Mouse (Mus musculus) layer of hippocampus, adult 18-20 months (tissue): Measurements from ENCODE around the gene Ep400. TPM values are rescaled to one million over a fixed set of nuclear protein-coding genes. Genes with fewer than 3 reads are reported as not detected.
A peak's percentile ranks its signal among the peaks of the same experiment; 100 is the strongest.

Experiments used
- DNase-seq, 2 experiments: peaks; one replicate each; pipeline ENCODE4 v3.0.0; 2022; ENCODE audit warnings: low spot score in 2 of 2
- total RNA-seq, 2 experiments: library from RNA; stranded (reverse); gene quantifications; 2 replicates each; pipeline ENCODE4 v1.2.3; 2021

The Ep400 gene
- total RNA-seq, 2 experiments from 2014 or later: 108 to 114 TPM

- DNase-seq: no peak
These were observed 88.5 kb downstream of the Ep400 start for GRCm38 (mm10) chr5:110682041-110682440.

- DNase-seq: no peak
These were observed 104.9 kb downstream of the Ep400 start for GRCm38 (mm10) chr5:110665486-110666121.

GRCm38 (mm10) chr5:110664750-110665269 lies 105.7 kb downstream of the Ep400 start:
- no peak for DNase-seq

GRCm38 (mm10) chr5:110664041-110664440 lies 106.5 kb downstream of the Ep400 start:
- no peak for DNase-seq

GRCm38 (mm10) chr5:110659682-110660081 lies 110.8 kb downstream of the Ep400 start:
- DNase-seq: no peak

GRCm38 (mm10) chr5:110653686-110654085 lies 116.8 kb downstream of the Ep400 start:
- no peak for DNase-seq

GRCm38 (mm10) chr5:110652719-110653648 lies 117.5 kb downstream of the Ep400 start, which contains the start of the genes Noc4l and Ddx51:
Gene Noc4l, minus strand, starts transcription at chr5:110653417.
Gene Ddx51, plus strand, starts transcription at chr5:110653451.
- DNase-seq: peak; percentile 92 to 96

- DNase-seq: no peak
These were observed 124.1 kb downstream of the Ep400 start for GRCm38 (mm10) chr5:110646377-110646776.

GRCm38 (mm10) chr5:110639459-110639858 lies 131.1 kb downstream of the Ep400 start:
- peak; percentile 80 to 86 for DNase-seq

- DNase-seq: no peak
These were observed 132.0 kb downstream of the Ep400 start for GRCm38 (mm10) chr5:110638306-110639074.

GRCm38 (mm10) chr5:110635951-110636707 lies 134.4 kb downstream of the Ep400 start:
- DNase-seq: peak in 1 of 2 experiments; percentile 57

GRCm38 (mm10) chr5:110629525-110630120 lies 140.9 kb downstream of the Ep400 start:
- DNase-seq: no peak

- DNase-seq: no peak
These were observed 142.4 kb downstream of the Ep400 start for GRCm38 (mm10) chr5:110628156-110628555.

- DNase-seq: peak; percentile 26 to 60
These were observed 143.2 kb downstream of the Ep400 start for GRCm38 (mm10) chr5:110627351-110627750.

GRCm38 (mm10) chr5:110624319-110624718 lies 146.2 kb downstream of the Ep400 start:
- no peak for DNase-seq

GRCm38 (mm10) chr5:110619226-110619625 lies 151.3 kb downstream of the Ep400 start:
- no peak for DNase-seq
